Mouse (Mus musculus) MEL (cell line): ENCODE data around the gene Ehd3. TPM values are rescaled to one million over a fixed set of nuclear protein-coding genes. Genes with fewer than 3 reads are reported as not detected.

Experiments used
- DNase-seq: peaks from one replicate; pipeline ENCODE4 v3.0.0; 2011; ENCODE audit warnings: low read depth, low spot score
- H3K27ac ChIP-seq: 2 replicates; pipeline ENCODE4 v1.5.1; 2012; ENCODE audit warnings: low read depth, mild to moderate bottlenecking, control low read depth, low read length, moderate library complexity; ENCODE audit not compliant: control insufficient read depth
- H3K27me3 ChIP-seq, 2 experiments: fragments of 150-350 bp in 1 of 2; sonication (generic) in 1 of 2; 2 replicates each; pipeline ENCODE4 v1.6.1; 2012; ENCODE audit warnings: low read length in 2 of 2, mild to moderate bottlenecking in 2 of 2, improper control_type of control experiment in 1 of 2, moderate library complexity in 1 of 2; ENCODE audit not compliant: insufficient read depth in 2 of 2, control insufficient read depth in 1 of 2
- H3K36me3 ChIP-seq, 2 experiments: 2 replicates each; pipeline ENCODE4 v1.6.1; 2012 to 2014; ENCODE audit warnings: low read length in 2 of 2, improper control_type of control experiment in 1 of 2, inconsistent platforms in 1 of 2, mild to moderate bottlenecking in 1 of 2; ENCODE audit not compliant: insufficient read depth in 2 of 2, control insufficient read depth in 1 of 2
- H3K4me1 ChIP-seq, 2 experiments: fragments of 150-350 bp in 1 of 2; sonication (generic) in 1 of 2; 2 replicates each; pipeline ENCODE4 v1.6.1; 2012; ENCODE audit warnings: low read length in 2 of 2, improper control_type of control experiment in 1 of 2, mild to moderate bottlenecking in 1 of 2; ENCODE audit not compliant: insufficient read depth in 2 of 2, control insufficient read depth in 1 of 2
- H3K4me3 ChIP-seq, 2 experiments: fragments of 150-350 bp in 1 of 2; sonication (generic) in 1 of 2; 2 replicates each; pipeline ENCODE4 v1.5.1; 2012; ENCODE audit warnings: low read depth in 2 of 2, low read length in 2 of 2, mild to moderate bottlenecking in 2 of 2, moderate library complexity in 2 of 2, control low read depth in 1 of 2, improper control_type of control experiment in 1 of 2; ENCODE audit not compliant: control insufficient read depth in 1 of 2, insufficient read depth in 1 of 2
- H3K79me2 ChIP-seq: 2 replicates; pipeline ENCODE4 v1.6.1; 2012; ENCODE audit warnings: mild to moderate bottlenecking, low read length, moderate library complexity; ENCODE audit not compliant: control insufficient read depth, poor library complexity, insufficient read depth
- H3K9ac ChIP-seq: 2 replicates; pipeline ENCODE4 v1.6.1; 2012; ENCODE audit warnings: low read depth, mild to moderate bottlenecking, control low read depth, low read length, moderate library complexity; ENCODE audit not compliant: control insufficient read depth, poor library complexity, severe bottlenecking
- H3K9me3 ChIP-seq: fragments of 150-350 bp; sonication (generic); replicated peaks from 2 replicates; pipeline ENCODE4 v1.6.1; 2012; ENCODE audit warnings: mild to moderate bottlenecking, low read length, improper control_type of control experiment, moderate library complexity; ENCODE audit not compliant: insufficient read depth
- BHLHE40 ChIP-seq: IDR thresholded peaks from 2 replicates; pipeline ENCODE4 v1.6.1; 2012; ENCODE audit warnings: low read depth, mild to moderate bottlenecking, inconsistent platforms, low read length, improper control_type of control experiment, borderline replicate concordance
- CHD1 ChIP-seq: IDR thresholded peaks from 2 replicates; pipeline ENCODE4 v1.6.1; 2012; ENCODE audit warnings: low read depth, mild to moderate bottlenecking, inconsistent platforms, low read length, improper control_type of control experiment
- CHD2 ChIP-seq: IDR thresholded peaks from 2 replicates; pipeline ENCODE4 v1.6.1; 2011; ENCODE audit warnings: low read length, improper control_type of control experiment
- E2F4 ChIP-seq: IDR thresholded peaks from 2 replicates; pipeline ENCODE4 v1.6.1; 2011; ENCODE audit warnings: low read depth, low read length, improper control_type of control experiment, borderline replicate concordance
- GATA1 ChIP-seq: IDR thresholded peaks from 2 replicates; pipeline ENCODE4 v1.6.1; 2011; ENCODE audit warnings: low read depth, low read length, improper control_type of control experiment
- HCFC1 ChIP-seq: IDR thresholded peaks from 2 replicates; pipeline ENCODE4 v1.6.1; 2012; ENCODE audit warnings: low read depth, mild to moderate bottlenecking, inconsistent platforms, low read length, improper control_type of control experiment, moderate library complexity
- JUND ChIP-seq: IDR thresholded peaks from 2 replicates; pipeline ENCODE4 v1.6.1; 2011; ENCODE audit warnings: low read depth, mild to moderate bottlenecking, improper control_type of control experiment, low read length
- KAT2A ChIP-seq: conservative IDR thresholded peaks from 2 replicates; pipeline ENCODE4 v1.6.1; 2012; ENCODE audit warnings: low read depth, low read length, improper control_type of control experiment, inconsistent platforms
- MAFK ChIP-seq: IDR thresholded peaks from 2 replicates; pipeline ENCODE4 v1.6.1; 2011; ENCODE audit warnings: low read depth, mild to moderate bottlenecking, low read length, improper control_type of control experiment, borderline replicate concordance
- MAX ChIP-seq: IDR thresholded peaks from 2 replicates; pipeline ENCODE4 v1.6.1; 2011; ENCODE audit warnings: low read length, improper control_type of control experiment
- MAZ ChIP-seq: IDR thresholded peaks from 2 replicates; pipeline ENCODE4 v1.6.1; 2012; ENCODE audit warnings: low read depth, mild to moderate bottlenecking, inconsistent platforms, low read length, improper control_type of control experiment
- MYB ChIP-seq: IDR thresholded peaks from 2 replicates; pipeline ENCODE4 v1.6.1; 2011; ENCODE audit warnings: mild to moderate bottlenecking, low read depth, low read length, improper control_type of control experiment
- MYC ChIP-seq: IDR thresholded peaks from 2 replicates; pipeline ENCODE4 v1.6.1; 2011; ENCODE audit warnings: low read depth, mild to moderate bottlenecking, low read length, improper control_type of control experiment, moderate library complexity
- NELFE ChIP-seq: IDR thresholded peaks from 2 replicates; pipeline ENCODE4 v1.6.1; 2011; ENCODE audit warnings: low read depth, low read length, improper control_type of control experiment
- NRF1 ChIP-seq: IDR thresholded peaks from 2 replicates; pipeline ENCODE4 v1.6.1; 2014; ENCODE audit warnings: low read depth, mild to moderate bottlenecking, inconsistent platforms, low read length, improper control_type of control experiment, moderate library complexity; ENCODE audit not compliant: poor library complexity, insufficient read depth, severe bottlenecking
- POLR2A ChIP-seq, 2 experiments: IDR thresholded peaks; 2 replicates each; pipeline ENCODE4 v1.6.1; 2011 to 2012; ENCODE audit warnings: low read length in 2 of 2, mild to moderate bottlenecking in 2 of 2, control low read depth in 1 of 2, improper control_type of control experiment in 1 of 2, low read depth in 1 of 2, moderate library complexity in 1 of 2; ENCODE audit not compliant: control insufficient read depth in 1 of 2, insufficient read depth in 1 of 2, poor library complexity in 1 of 2
- POLR2AphosphoS2 ChIP-seq: IDR thresholded peaks from 2 replicates; pipeline ENCODE4 v1.6.1; 2011; ENCODE audit warnings: low read length, improper control_type of control experiment
- POLR2AphosphoS5 ChIP-seq: IDR thresholded peaks from 2 replicates; pipeline ENCODE4 v1.6.1; 2012; ENCODE audit warnings: low read depth, borderline replicate concordance, mild to moderate bottlenecking, inconsistent platforms, low read length, moderate library complexity, mixed read lengths
- RAD21 ChIP-seq: IDR thresholded peaks from 2 replicates; pipeline ENCODE4 v1.6.1; 2011; ENCODE audit warnings: mild to moderate bottlenecking, low read depth, low read length, improper control_type of control experiment
- RCOR1 ChIP-seq: IDR thresholded peaks from 2 replicates; pipeline ENCODE4 v1.6.1; 2012; ENCODE audit warnings: low read depth, mild to moderate bottlenecking, inconsistent platforms, low read length, improper control_type of control experiment
- TBP ChIP-seq: IDR thresholded peaks from 2 replicates; pipeline ENCODE4 v1.8.0; 2011; ENCODE audit warnings: low read depth, low read length, improper control_type of control experiment
- USF1 ChIP-seq: IDR thresholded peaks from 2 replicates; pipeline ENCODE4 v1.6.1; 2014; ENCODE audit warnings: low read depth, mild to moderate bottlenecking, inconsistent platforms, low read length, improper control_type of control experiment, moderate library complexity
- USF2 ChIP-seq, 2 experiments: IDR thresholded peaks; 2 replicates each; pipeline ENCODE4 v1.6.1; 2011 to 2012; ENCODE audit warnings: improper control_type of control experiment in 2 of 2, low read length in 2 of 2, borderline replicate concordance in 1 of 2, inconsistent platforms in 1 of 2, low read depth in 1 of 2, mild to moderate bottlenecking in 1 of 2; ENCODE audit not compliant: insufficient read depth in 1 of 2
- ZC3H11A ChIP-seq: IDR thresholded peaks from 2 replicates; pipeline ENCODE4 v1.6.1; 2012; ENCODE audit warnings: low read depth, mild to moderate bottlenecking, inconsistent platforms, low read length, improper control_type of control experiment
- ZKSCAN1 ChIP-seq: IDR thresholded peaks from 2 replicates; pipeline ENCODE4 v1.6.1; 2012; ENCODE audit warnings: low read depth, mild to moderate bottlenecking, inconsistent platforms, low read length, improper control_type of control experiment, moderate library complexity
- ZMIZ1 ChIP-seq: IDR thresholded peaks from 2 replicates; pipeline ENCODE4 v1.6.1; 2012; ENCODE audit warnings: low read depth, mild to moderate bottlenecking, inconsistent platforms, low read length, improper control_type of control experiment, moderate library complexity
- ZNF384 ChIP-seq: IDR thresholded peaks from 2 replicates; pipeline ENCODE4 v1.6.1; 2012; ENCODE audit warnings: low read depth, mild to moderate bottlenecking, inconsistent platforms, low read length, improper control_type of control experiment
- polyA plus RNA-seq, 2 experiments: library from polyadenylated mRNA; stranded (reverse) in 1 of 2; unstranded in 1 of 2; fragments of >175 nt in 1 of 2; fragments of >200 nt in 1 of 2; gene quantifications; 2 replicates each; pipeline versions ENCODE4 v1.2.1 to v1.2.4; 2012; ENCODE audit warnings: low replicate concordance in 2 of 2, low read depth in 1 of 2; ENCODE audit not compliant: insufficient read length in 2 of 2, insufficient read depth in 1 of 2, missing spikeins in 1 of 2
- total RNA-seq: library from RNA; depleted of rRNA; stranded (reverse); fragments of 300-350 nt; gene quantifications from 2 replicates; pipeline ENCODE4 v1.2.3, GENCODE M21; 2012

The Ehd3 gene
- total and polyA plus RNA-seq, 3 experiments, result 38.7 to 62.9 TPM; not detected in 1

GRCm38 (mm10) chr17:73869008-73869685 is 65.2 kb downstream of the Ehd3 start:
- H3K27me3 ChIP-seq, result no peaks in the 10 kb centered on the region
- no peaks in the 10 kb centered on the region for H3K36me3 ChIP-seq
- H3K9ac ChIP-seq, result no peak overlapping the region
- no peaks in the 10 kb centered on the region for H3K4me1 ChIP-seq
- H3K79me2 ChIP-seq, result no peaks in the 10 kb centered on the region
- H3K4me3 ChIP-seq, result no peak overlapping the region
- no peaks in the 10 kb centered on the region for H3K9me3 ChIP-seq
- DNase-seq, result no peak
- H3K27ac ChIP-seq, result no peak overlapping the region
- no peak for TF ChIP-seq MYC
- no peak for TF ChIP-seq BHLHE40
- no peak for TF ChIP-seq POLR2AphosphoS2
- no peak for TF ChIP-seq USF1
- TF ChIP-seq E2F4, result no peak
- no peak for TF ChIP-seq ZC3H11A
- TF ChIP-seq ZKSCAN1, result no peak
- no peak for TF ChIP-seq USF2 (IDR thresholded peaks at IDR 0.05; ENCODE audit: borderline replicate concordance in 1 of 2, insufficient read depth in 1 of 2, low read depth in 1 of 2, low read length in 2 of 2)
- no peak for TF ChIP-seq MAFK
- no peak for TF ChIP-seq RCOR1
- no peak for TF ChIP-seq POLR2AphosphoS5
- no peak for TF ChIP-seq JUND
- no peak for TF ChIP-seq NELFE
- no peak for TF ChIP-seq ZNF384
- TF ChIP-seq MYB, result no peak
- TF ChIP-seq KAT2A, result no peak
- no peak for TF ChIP-seq HCFC1

DNA sequence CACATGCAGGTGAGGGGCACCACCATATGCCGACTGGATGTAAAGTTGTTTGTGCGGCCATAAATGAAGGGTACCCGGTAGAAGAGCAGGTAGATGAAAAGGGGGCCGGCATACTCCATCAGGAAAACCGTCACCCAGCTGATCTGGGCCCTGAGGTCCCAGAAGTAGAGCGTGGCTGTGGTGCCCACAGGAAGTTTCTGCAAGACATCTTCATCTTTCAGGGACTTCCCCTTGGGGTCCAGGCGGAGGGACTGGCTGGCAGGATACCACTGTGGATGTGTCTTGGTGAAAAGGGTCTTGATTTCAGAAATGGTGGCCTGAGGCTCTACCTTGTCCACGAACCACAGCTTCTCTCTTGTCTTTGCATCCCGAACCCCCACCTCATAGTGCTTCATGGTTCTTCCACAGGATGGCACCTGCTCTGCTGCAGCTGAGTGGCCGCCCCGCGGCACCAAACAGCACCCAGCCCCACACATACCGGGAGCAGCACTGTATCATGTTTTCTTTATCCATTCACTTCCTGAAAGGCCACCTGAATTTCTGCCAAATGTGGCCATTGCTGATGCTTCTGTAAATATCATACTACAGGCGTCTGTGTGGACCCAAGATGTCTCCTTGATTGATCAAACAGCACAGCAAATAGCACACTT is 67.1 kb downstream of the Ehd3 start:
- Histone ChIP-seq H3K27me3 (no peaks in the 10 kb centered on the region), H3K4me3 (no peak overlapping the region), H3K79me2 (no peaks in the 10 kb centered on the region), H3K9me3 (no peaks in the 10 kb centered on the region), H3K4me1 (no peaks in the 10 kb centered on the region), H3K27ac (no peak overlapping the region), H3K9ac (no peak overlapping the region), H3K36me3 (no peaks in the 10 kb centered on the region)
- no peak for DNase-seq
- TF ChIP-seq MYB (no peak), ZMIZ1 (no peak), MAZ (no peak), RAD21 (no peak), TBP (no peak), NRF1 (no peak), GATA1 (no peak), ZC3H11A (no peak), ZKSCAN1 (no peak), MAX (no peak), USF2 (IDR thresholded peaks at IDR 0.05; ENCODE audit: borderline replicate concordance in 1 of 2, insufficient read depth in 1 of 2, low read depth in 1 of 2, low read length in 2 of 2) (no peak), CHD1 (no peak), E2F4 (no peak), CHD2 (no peak), POLR2A (IDR thresholded peaks at IDR 0.05; ENCODE audit: control insufficient read depth in 1 of 2, insufficient read depth in 1 of 2, low read depth in 1 of 2, low read length in 2 of 2, poor library complexity in 1 of 2) (no peak)
